Mouse (Mus musculus) heart, embryonic 14.5 days (tissue): ENCODE data around the gene Dnaja3. TPM values are rescaled to one million over a fixed set of nuclear protein-coding genes. Genes with fewer than 3 reads are reported as not detected.

Experiments
- ATAC-seq: fragments of 200-750 bp; cut with Nextera tagmentation; 2 replicates; pipeline ENCODE4 v1.8.0; 2017; ENCODE audit warnings: low read depth, moderate TSS enrichment; ENCODE audit not compliant: insufficient number of reproducible peaks, insufficient read depth, low FRiP score
- H3K27ac ChIP-seq, 2 experiments: fragments of 200-500 bp in 1 of 2; fragments of 300-500 bp in 1 of 2; sonication (generic) in 1 of 2; replicated peaks in 1 of 2; 2 replicates each; pipeline ENCODE4 v1.5.1; 2012 to 2014; ENCODE audit warnings: low read depth in 2 of 2, low read length in 2 of 2, control low read depth in 1 of 2, mild to moderate bottlenecking in 1 of 2, mixed read lengths in 1 of 2; ENCODE audit not compliant: control insufficient read depth in 1 of 2, insufficient read depth in 1 of 2
- H3K27me3 ChIP-seq: fragments of 300-500 bp; sonication (generic); 2 replicates; pipeline ENCODE4 v1.6.1; 2014; ENCODE audit warnings: mild to moderate bottlenecking, low read length, control low read depth; ENCODE audit not compliant: control insufficient read depth, insufficient read depth
- H3K36me3 ChIP-seq: fragments of 300-500 bp; sonication (generic); 2 replicates; pipeline ENCODE4 v1.6.1; 2014; ENCODE audit warnings: mild to moderate bottlenecking, control low read depth, low read length, mixed read lengths; ENCODE audit not compliant: control insufficient read depth, insufficient read depth
- H3K4me1 ChIP-seq, 2 experiments: fragments of 200-500 bp in 1 of 2; fragments of 300-500 bp in 1 of 2; sonication (generic) in 1 of 2; 2 replicates each; pipeline ENCODE4 v1.6.1; 2012 to 2014; ENCODE audit warnings: low read length in 2 of 2, control low read depth in 1 of 2, mixed read lengths in 1 of 2; ENCODE audit not compliant: control insufficient read depth in 2 of 2, insufficient read depth in 2 of 2
- H3K4me2 ChIP-seq: fragments of 300-500 bp; sonication (generic); 2 replicates; pipeline ENCODE4 v1.6.1; 2014; ENCODE audit warnings: mild to moderate bottlenecking, low read length
- H3K4me3 ChIP-seq, 2 experiments: fragments of 200-500 bp in 1 of 2; fragments of 300-500 bp in 1 of 2; sonication (generic) in 1 of 2; 2 replicates each; pipeline ENCODE4 v1.5.1; 2012 to 2014; ENCODE audit warnings: low read length in 2 of 2, mild to moderate bottlenecking in 2 of 2, control low read depth in 1 of 2, low read depth in 1 of 2, moderate library complexity in 1 of 2; ENCODE audit not compliant: control insufficient read depth in 1 of 2, insufficient read depth in 1 of 2
- H3K9ac ChIP-seq: fragments of 300-500 bp; sonication (generic); 2 replicates; pipeline ENCODE4 v1.6.1; 2014; ENCODE audit warnings: mild to moderate bottlenecking, low read length
- H3K9me3 ChIP-seq: fragments of 300-500 bp; sonication (generic); 2 replicates; pipeline ENCODE4 v1.6.1; 2016; ENCODE audit warnings: low read length, control low read depth; ENCODE audit not compliant: control insufficient read depth
- WGBS: fragments of 180-500 bp; shearing (Covaris S2); extraction: QIAGEN DNeasy Blood & Tissue Kit; methylation state at CpG from one replicate; pipeline ENCODE4 v1.1.7; 2014; 5-methylcytosine and 5-hydroxymethylcytosine counted together
- polyA plus RNA-seq: library from polyadenylated mRNA; unstranded; fragments of >200 nt; fragmentation: Nextera tagmentation; extraction: Ambion mirVana; gene quantifications from 2 replicates; pipeline ENCODE4 v1.2.1, GENCODE M21; 2014

The Dnaja3 gene
- polyA plus RNA-seq, 1 experiment from 2014 or later, result 70.3 TPM

- 13% methylated on average over 11 of the region's 11 CpGs for WGBS
- no peaks in the 10 kb centered on the region for H3K27me3 ChIP-seq
- H3K4me1 ChIP-seq, result peaks cover 50 to 71% of the 10 kb centered on the region in 2 experiments
- no peak for ATAC-seq
- peak overlapping the region; percentile 40 for H3K4me2 ChIP-seq
- H3K36me3 ChIP-seq, result peaks cover 30% of the 10 kb centered on the region
- H3K4me3 ChIP-seq, result no peak overlapping the region
- H3K9me3 ChIP-seq, result no peaks in the 10 kb centered on the region
- peak overlapping the region; percentile 60 for H3K9ac ChIP-seq
- H3K27ac ChIP-seq, result peak overlapping the region; percentile 76 to 89
Measured at GRCm38 (mm10) chr16:4655764-4656570, 16.2 kb downstream of the Dnaja3 start.

GRCm38 (mm10) chr16:4656571-4657081 is 16.8 kb downstream of the Dnaja3 start:
- ATAC-seq, result no peak
- WGBS, result 45% methylated on average over 9 of the region's 9 CpGs
- H3K27ac ChIP-seq, result peak overlapping the region; percentile 76 to 89
- H3K27me3 ChIP-seq, result no peaks in the 10 kb centered on the region
- no peaks in the 10 kb centered on the region for H3K9me3 ChIP-seq
- no peak overlapping the region; the same call in 1 of the 2 replicates for H3K4me2 ChIP-seq
- H3K4me3 ChIP-seq, result no peak overlapping the region
- peaks cover 30% of the 10 kb centered on the region for H3K36me3 ChIP-seq
- H3K9ac ChIP-seq, result peak overlapping the region; percentile 60
- peaks cover 50 to 68% of the 10 kb centered on the region in 2 experiments for H3K4me1 ChIP-seq

- Histone ChIP-seq H3K36me3 (peaks cover 24% of the 10 kb centered on the region), H3K9me3 (no peaks in the 10 kb centered on the region), H3K27me3 (no peaks in the 10 kb centered on the region), H3K27ac (peak overlapping the region; percentile 58 to 89; a peak in 3 of 4 replicates), H3K4me2 (peak overlapping the region; percentile 7), H3K4me1 (peaks cover 35 to 49% of the 10 kb centered on the region in 2 experiments), H3K4me3 (no peak overlapping the region), H3K9ac (peak overlapping the region; percentile 63; the same call in 1 of the 2 replicates)
- ATAC-seq, result peak; percentile 58
- WGBS, result 21% methylated on average over 11 of the region's 11 CpGs
Measured at GRCm38 (mm10) chr16:4658781-4659245, 19.0 kb downstream of the Dnaja3 start.

- ATAC-seq, result no peak
- Histone ChIP-seq H3K9me3 (no peaks in the 10 kb centered on the region), H3K9ac (peak overlapping the region; percentile 63; the same call in 1 of the 2 replicates), H3K4me1 (peaks cover 33 to 44% of the 10 kb centered on the region in 2 experiments), H3K36me3 (peaks cover 24% of the 10 kb centered on the region), H3K4me2 (peak overlapping the region; percentile 7), H3K27me3 (no peaks in the 10 kb centered on the region), H3K27ac (peak overlapping the region; percentile 58 to 89), H3K4me3 (no peak overlapping the region)
- 27% methylated on average over 2 of the region's 2 CpGs for WGBS
Measured at GRCm38 (mm10) chr16:4659326-4659725, 19.5 kb downstream of the Dnaja3 start.

- Histone ChIP-seq H3K4me2 (no peak overlapping the region), H3K36me3 (peaks cover 40% of the 10 kb centered on the region), H3K4me1 (peaks cover 10 to 21% of the 10 kb centered on the region in 2 experiments), H3K27ac (no peak overlapping the region), H3K9ac (no peak overlapping the region), H3K9me3 (no peaks in the 10 kb centered on the region), H3K27me3 (no peaks in the 10 kb centered on the region), H3K4me3 (no peak overlapping the region)
- ATAC-seq, result no peak
- 83% methylated on average over 2 of the region's 2 CpGs for WGBS
Measured at GRCm38 (mm10) chr16:4661605-4662004, 21.8 kb downstream of the Dnaja3 start.

- no peak for ATAC-seq
- WGBS, result 92% methylated on average over 2 of the region's 2 CpGs
- Histone ChIP-seq H3K4me2 (no peak overlapping the region), H3K36me3 (peaks cover 60% of the 10 kb centered on the region), H3K4me1 (peaks cover 5 to 7% of the 10 kb centered on the region in 2 experiments; a peak in 3 of 4 replicates), H3K9ac (no peak overlapping the region), H3K27me3 (no peaks in the 10 kb centered on the region), H3K9me3 (no peaks in the 10 kb centered on the region), H3K27ac (no peak overlapping the region), H3K4me3 (no peak overlapping the region)
Measured at GRCm38 (mm10) chr16:4663806-4664205, 24.0 kb downstream of the Dnaja3 start.

- no peaks in the 10 kb centered on the region for H3K4me1 ChIP-seq
- H3K36me3 ChIP-seq, result peaks cover 64% of the 10 kb centered on the region
- ATAC-seq, result no peak
- H3K4me2 ChIP-seq, result no peak overlapping the region
- H3K9me3 ChIP-seq, result no peaks in the 10 kb centered on the region
- H3K27ac ChIP-seq, result no peak overlapping the region
- WGBS, result 92% methylated on average over 2 of the region's 2 CpGs
- H3K27me3 ChIP-seq, result no peaks in the 10 kb centered on the region
- H3K4me3 ChIP-seq, result no peak overlapping the region
- no peak overlapping the region for H3K9ac ChIP-seq
Measured at GRCm38 (mm10) chr16:4665726-4666125, 25.9 kb downstream of the Dnaja3 start.
